Mouse (Mus musculus) CD8-positive naive resting alpha-beta T cell, adult 2 months (primary cell): Measurements from ENCODE around the gene A730009L09Rik.
A peak's percentile ranks its signal among the peaks of the same experiment; 100 is the strongest.

ENCODE experiments used
- DNase-seq, 2 experiments: peaks; one replicate each; pipeline ENCODE4 v3.0.0; 2022; ENCODE audit warnings: low read depth in 2 of 2, low spot score in 2 of 2

A730009L09Rik gene

GRCm38 (mm10) chr16:84514821-84515220 lies at the start of gene A730009L09Rik:
TSS of gene A730009L09Rik (plus strand) at chr16:84515121.
- no peak for DNase-seq

- no peak for DNase-seq
Observed at GRCm38 (mm10) chr16:84465581-84466165, 49.2 kb upstream of the A730009L09Rik start.

GRCm38 (mm10) chr16:84468898-84469297 lies 46.0 kb upstream of the A730009L09Rik start:
- DNase-seq = no peak

GRCm38 (mm10) chr16:84469994-84470393 lies 44.9 kb upstream of the A730009L09Rik start:
- DNase-seq = no peak

GRCm38 (mm10) chr16:84473406-84473805 lies 41.5 kb upstream of the A730009L09Rik start:
- no peak for DNase-seq

GRCm38 (mm10) chr16:84474712-84475111 lies 40.2 kb upstream of the A730009L09Rik start:
- DNase-seq = no peak

- no peak for DNase-seq
Observed at GRCm38 (mm10) chr16:84476948-84477347, 38.0 kb upstream of the A730009L09Rik start.

GRCm38 (mm10) chr16:84477528-84477927 lies 37.4 kb upstream of the A730009L09Rik start:
- no peak for DNase-seq

GRCm38 (mm10) chr16:84477952-84478351 lies 37.0 kb upstream of the A730009L09Rik start:
- DNase-seq = no peak

- DNase-seq = no peak
Observed at GRCm38 (mm10) chr16:84485931-84486330, 29.0 kb upstream of the A730009L09Rik start.

GRCm38 (mm10) chr16:84494818-84495217 lies 20.1 kb upstream of the A730009L09Rik start:
- DNase-seq = no peak

GRCm38 (mm10) chr16:84495438-84495837 lies 19.5 kb upstream of the A730009L09Rik start:
- no peak for DNase-seq

GRCm38 (mm10) chr16:84507681-84508080 lies 7.2 kb upstream of the A730009L09Rik start:
- no peak for DNase-seq

GRCm38 (mm10) chr16:84521975-84522635 lies 7.2 kb downstream of the A730009L09Rik start:
- DNase-seq = no peak

GRCm38 (mm10) chr16:84523061-84523460 lies 8.1 kb downstream of the A730009L09Rik start:
- no peak for DNase-seq

- DNase-seq = peak in 1 of 2 experiments; percentile 29
Observed at GRCm38 (mm10) chr16:84527375-84527774, 12.5 kb downstream of the A730009L09Rik start.

GRCm38 (mm10) chr16:84532803-84533202 lies 17.9 kb downstream of the A730009L09Rik start:
- DNase-seq = no peak

- no peak for DNase-seq
Observed at GRCm38 (mm10) chr16:84546059-84546458, 31.1 kb downstream of the A730009L09Rik start.

GRCm38 (mm10) chr16:84549122-84549521 lies 34.2 kb downstream of the A730009L09Rik start:
- DNase-seq = no peak

- DNase-seq = no peak
Observed at GRCm38 (mm10) chr16:84550445-84550844, 35.5 kb downstream of the A730009L09Rik start.

GRCm38 (mm10) chr16:84553981-84554380 lies 39.1 kb downstream of the A730009L09Rik start:
- DNase-seq = no peak

- no peak for DNase-seq
Observed at GRCm38 (mm10) chr16:84558113-84558917, 43.4 kb downstream of the A730009L09Rik start.
